Mouse (Mus musculus) ES-E14 (cell line): ENCODE measurements around the gene Rpl13a. TPM values are rescaled to one million over a fixed set of nuclear protein-coding genes. Genes with fewer than 3 reads are reported as not detected.

Experiments
- DNase-seq: peaks from one replicate; pipeline ENCODE4 v3.0.0-alpha.2; 2013; ENCODE audit warnings: low read depth, low spot score
- H3K27ac ChIP-seq: 2 replicates; pipeline ENCODE4 v1.5.1; 2012; ENCODE audit warnings: low read depth, mild to moderate bottlenecking, low read length, moderate library complexity, mixed read lengths; ENCODE audit not compliant: poor library complexity, insufficient read depth, severe bottlenecking
- H3K36me3 ChIP-seq: 2 replicates; pipeline ENCODE4 v1.6.1; 2012; ENCODE audit warnings: mild to moderate bottlenecking, low read length, moderate library complexity, mixed read lengths; ENCODE audit not compliant: control insufficient read depth, poor library complexity, insufficient read depth, severe bottlenecking
- H3K4me1 ChIP-seq, 2 experiments: fragments of 150-350 bp in 1 of 2; sonication (generic) in 1 of 2; 2 replicates each; pipeline ENCODE4 v1.6.1; 2012; ENCODE audit warnings: low read length in 2 of 2, mild to moderate bottlenecking in 1 of 2, mixed read lengths in 1 of 2; ENCODE audit not compliant: control insufficient read depth in 2 of 2, insufficient read depth in 2 of 2, poor library complexity in 1 of 2
- H3K4me3 ChIP-seq, 2 experiments: fragments of 150-350 bp in 1 of 2; sonication (generic) in 1 of 2; 2 replicates each; pipeline ENCODE4 v1.5.1; 2012; ENCODE audit warnings: low read length in 2 of 2, low read depth in 1 of 2, mild to moderate bottlenecking in 1 of 2, mixed read lengths in 1 of 2; ENCODE audit not compliant: insufficient read depth in 1 of 2, poor library complexity in 1 of 2, severe bottlenecking in 1 of 2
- H3K9ac ChIP-seq: 2 replicates; pipeline ENCODE4 v1.6.1; 2012; ENCODE audit warnings: low read depth, mild to moderate bottlenecking, low read length, mixed read lengths; ENCODE audit not compliant: poor library complexity, insufficient read depth, severe bottlenecking
- H3K9me3 ChIP-seq: fragments of 150-350 bp; sonication (generic); 2 replicates; pipeline ENCODE4 v1.6.1; 2012; ENCODE audit warnings: low read depth, mild to moderate bottlenecking, low read length; ENCODE audit not compliant: control insufficient read depth, insufficient read depth
- CHD2 ChIP-seq: IDR thresholded peaks from 2 replicates; pipeline ENCODE4 v1.6.1; 2014; ENCODE audit warnings: mild to moderate bottlenecking, low read depth, low read length, inconsistent platforms
- HCFC1 ChIP-seq: IDR thresholded peaks from 2 replicates; pipeline ENCODE4 v1.6.1; 2012; ENCODE audit warnings: low read length, inconsistent platforms, borderline replicate concordance; ENCODE audit not compliant: insufficient read depth
- MAFK ChIP-seq: IDR thresholded peaks from 2 replicates; pipeline ENCODE4 v1.6.1; 2014; ENCODE audit warnings: mild to moderate bottlenecking, low read depth, low read length, inconsistent platforms; ENCODE audit not compliant: insufficient read depth
- ZC3H11A ChIP-seq: IDR thresholded peaks from 2 replicates; pipeline ENCODE4 v1.6.1; 2012; ENCODE audit warnings: low read depth, mild to moderate bottlenecking, inconsistent platforms, low read length, borderline replicate concordance
- ZNF384 ChIP-seq: IDR thresholded peaks from 2 replicates; pipeline ENCODE4 v1.6.1; 2012; ENCODE audit warnings: low read depth, low read length, inconsistent platforms
- in situ Hi-C, 2 experiments: fragments of 600-800 bp; cut with MboI; formaldehyde crosslinking; loops; one replicate each; pipeline ENCODE4 v1.15.1; 2025; ENCODE audit warnings: low sequenced_read_pairs in 2 of 2, inconsistent platforms in 1 of 2; ENCODE audit not compliant: unreplicated experiment in 2 of 2
- total RNA-seq: library from RNA; depleted of rRNA; stranded (reverse); fragments of 300-350 nt; gene quantifications from 2 replicates; pipeline ENCODE4 v1.2.3, GENCODE M21; 2012

The Rpl13a gene
- total RNA-seq, 1 experiment = 3,971 TPM

DNA sequence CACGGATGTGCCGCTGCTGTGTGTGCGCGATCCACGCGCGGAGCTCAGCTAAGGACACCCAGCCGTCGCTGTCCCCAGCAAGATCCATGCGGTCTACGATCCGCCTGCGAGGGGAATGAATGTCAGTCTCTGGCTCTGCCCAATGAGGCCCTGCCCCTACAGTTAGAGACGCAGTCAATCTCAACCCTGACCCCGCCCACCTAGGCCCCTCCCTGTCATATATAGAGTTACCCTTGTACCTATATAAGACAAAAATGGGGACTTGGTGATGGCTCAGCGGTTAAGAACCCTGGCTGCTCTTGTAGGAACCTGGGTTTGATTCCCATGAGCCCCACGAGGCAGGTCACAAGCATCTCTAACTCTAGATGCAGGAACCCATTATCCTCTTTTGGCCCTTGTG lies 40.0 kb downstream of the Rpl13a start:
- in situ Hi-C loops = no loop called here
- Histone ChIP-seq H3K4me3 (peak overlapping the region; percentile 23 to 44; a peak in 2 of 4 replicates), H3K9me3 (no peaks in the 10 kb centered on the region), H3K36me3 (no peaks in the 10 kb centered on the region; the same call in 1 of the 2 replicates), H3K4me1 (peaks cover 4 to 23% of the 10 kb centered on the region in 2 experiments; a peak in 2 of 4 replicates), H3K9ac (no peak overlapping the region), H3K27ac (no peak overlapping the region)
- no peak for TF ChIP-seq HCFC1
- no peak for TF ChIP-seq ZNF384
- no peak for TF ChIP-seq CHD2
- TF ChIP-seq ZC3H11A = no peak
- DNase-seq = no peak

DNA sequence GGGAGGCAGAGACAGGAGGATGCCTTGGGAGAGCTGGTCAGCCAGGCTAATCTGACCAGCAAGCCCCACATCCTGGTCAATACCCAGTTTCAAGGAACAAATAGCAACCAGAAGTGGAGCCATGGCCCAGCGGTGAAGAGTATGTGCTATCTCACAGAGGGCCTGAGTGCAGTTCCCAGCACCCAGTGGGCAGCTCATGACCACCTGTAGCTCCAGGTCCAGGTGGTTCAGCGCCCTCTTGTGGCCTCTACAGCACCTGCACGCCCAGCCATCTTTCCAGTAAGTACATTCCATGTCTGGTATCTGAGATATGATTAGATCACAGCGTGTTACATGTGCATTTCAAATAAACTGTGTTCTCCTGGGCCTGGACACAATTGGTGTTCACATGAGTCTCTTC lies 42.5 kb downstream of the Rpl13a start:
- H3K9ac ChIP-seq = no peak overlapping the region
- H3K36me3 ChIP-seq = peaks cover 3% of the 10 kb centered on the region; the same call in 1 of the 2 replicates
- TF ChIP-seq CHD2 = no peak
- TF ChIP-seq HCFC1 = no peak
- H3K4me3 ChIP-seq = no peak overlapping the region
- peaks cover 0 to 21% of the 10 kb centered on the region in 2 experiments; a peak in 2 of 4 replicates for H3K4me1 ChIP-seq
- no peak overlapping the region for H3K27ac ChIP-seq
- H3K9me3 ChIP-seq = no peaks in the 10 kb centered on the region
- in situ Hi-C loops = no loop called here
- no peak for DNase-seq

DNA sequence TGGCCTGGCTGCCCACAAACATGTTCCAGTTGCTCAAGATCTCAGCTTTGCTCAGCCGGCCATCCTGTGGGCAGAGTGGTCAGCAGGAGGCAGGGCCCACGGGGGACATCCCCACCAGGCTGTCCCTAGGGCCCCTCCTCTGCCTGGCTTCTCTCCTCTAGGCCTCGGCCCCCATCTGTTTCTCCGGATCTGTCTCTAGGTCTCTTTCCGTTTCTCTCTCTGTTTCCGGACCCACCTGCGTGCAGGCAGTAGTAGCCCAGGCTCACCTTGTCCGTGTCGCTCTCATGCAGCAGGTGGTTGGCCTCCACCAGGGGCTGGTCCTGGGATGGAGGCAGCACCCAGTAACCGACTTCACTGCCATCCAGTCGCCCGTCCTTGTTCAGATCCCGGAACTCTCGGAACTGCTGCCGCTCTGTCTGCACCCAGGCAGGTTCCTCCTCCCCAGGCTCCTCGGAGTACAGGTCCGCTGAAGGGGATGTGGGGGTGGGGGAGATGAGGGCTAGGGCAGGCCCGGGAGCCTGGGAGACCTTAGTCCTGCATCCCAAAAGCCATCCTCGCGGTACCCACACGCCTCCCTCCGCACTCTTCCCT lies 45.2 kb downstream of the Rpl13a start:
- peak overlapping the region in 1 of 2 experiments; percentile 46; a peak in 2 of 4 replicates for H3K4me3 ChIP-seq
- peak overlapping the region; percentile 21; the same call in 1 of the 2 replicates for H3K9ac ChIP-seq
- TF ChIP-seq HCFC1 (no peak), ZNF384 (no peak), MAFK (no peak), ZC3H11A (no peak), CHD2 (no peak)
- no peak overlapping the region for H3K27ac ChIP-seq
- peaks cover 0 to 17% of the 10 kb centered on the region in 2 experiments; a peak in 2 of 4 replicates for H3K4me1 ChIP-seq
- no peaks in the 10 kb centered on the region for H3K9me3 ChIP-seq
- in situ Hi-C loops = no loop called here
- H3K36me3 ChIP-seq = peaks cover 3% of the 10 kb centered on the region; the same call in 1 of the 2 replicates
- no peak for DNase-seq

- Histone ChIP-seq H3K27ac (peak overlapping the region; percentile 33; the same call in 1 of the 2 replicates), H3K4me3 (peak overlapping the region in 1 of 2 experiments; percentile 46; a peak in 2 of 4 replicates), H3K9me3 (no peaks in the 10 kb centered on the region), H3K4me1 (peaks cover 0 to 16% of the 10 kb centered on the region in 2 experiments; a peak in 2 of 4 replicates), H3K36me3 (peaks cover 5% of the 10 kb centered on the region; the same call in 1 of the 2 replicates), H3K9ac (0 out of 2 replicates have a peak overlapping the region, but pooled peaks have one; percentile 21)
- in situ Hi-C loops = no loop called here
- DNase-seq = no peak
- TF ChIP-seq ZC3H11A (no peak), HCFC1 (no peak), MAFK (no peak), ZNF384 (no peak), CHD2 (no peak)
Observed at GRCm38 (mm10) chr7:45082401-45083299, 45.9 kb downstream of the Rpl13a start.
